Mouse (Mus musculus) gastrocnemius, adult 18-20 months (tissue): ENCODE results near the gene Gm15293. TPM values are rescaled to one million over a fixed set of nuclear protein-coding genes. Genes with fewer than 3 reads are reported as not detected.
"Not testable (repeated sequence)": the region's sequence is repeated elsewhere in the genome, so short reads cannot be mapped to it uniquely, and the experiment has no call there.

ENCODE experiments used
- DNase-seq: peaks from one replicate; pipeline ENCODE4 v3.0.0; 2021; ENCODE audit warnings: low spot score
- long read RNA-seq, 2 experiments: library from polyadenylated mRNA; stranded (forward); transcript quantifications; one replicate each; pipeline ENCODE4 v2.0.0; 2021
- total RNA-seq, 2 experiments: library from RNA; stranded (reverse); gene quantifications; 2 replicates each; pipeline ENCODE4 v1.2.3; 2021

Gene Gm15293
- total RNA-seq = not detected
- long read RNA-seq, experiment 1 = 0 reads
- long read RNA-seq, experiment 2 = 0 reads

DNA sequence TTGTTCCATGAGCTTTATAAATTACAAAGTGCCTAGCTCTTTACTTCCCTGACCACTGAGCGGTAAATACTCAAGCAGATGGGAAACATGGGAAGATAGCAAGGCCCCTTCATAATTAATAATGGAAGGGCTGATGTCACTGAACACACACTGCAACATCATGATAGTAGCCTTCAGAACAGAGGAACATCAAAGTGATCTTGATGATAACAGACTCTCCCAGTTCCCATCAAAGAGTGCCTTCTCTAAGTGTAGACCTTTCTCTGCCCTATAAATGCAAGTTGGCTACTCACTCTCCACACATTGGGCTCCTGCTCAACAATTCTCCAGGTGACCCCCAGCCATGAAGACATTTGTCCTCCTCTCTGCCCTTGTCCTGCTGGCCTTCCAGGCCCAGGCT is at the start of gene Gm15293:
Gene Gm15293 (plus strand): TSS at position 301 of the 400 bp plus-strand sequence.
- DNase-seq = not testable (repeated sequence)

DNA sequence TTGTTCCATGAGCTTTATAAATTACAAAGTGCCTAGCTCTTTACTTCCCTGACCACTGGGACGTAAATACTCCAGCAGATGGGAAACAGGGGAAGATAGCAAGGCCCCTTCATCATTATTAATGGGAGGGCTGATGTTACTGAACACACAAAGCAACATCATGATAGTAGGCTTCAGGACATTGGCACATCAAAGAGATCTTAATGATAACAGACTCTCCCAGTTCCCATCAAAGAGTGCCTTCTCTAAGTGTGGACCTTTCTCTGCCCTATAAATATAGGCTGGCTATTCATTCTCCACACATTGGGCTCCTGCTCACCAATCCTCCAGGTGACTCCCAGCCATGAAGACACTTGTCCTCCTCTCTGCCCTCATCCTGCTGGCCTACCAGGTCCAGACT is 39.4 kb upstream of the Gm15293 start, which contains the start of gene Defa22:
Gene Defa22 (plus strand): TSS at position 301 of the 400 bp plus-strand sequence.
- not testable (repeated sequence) for DNase-seq

DNA sequence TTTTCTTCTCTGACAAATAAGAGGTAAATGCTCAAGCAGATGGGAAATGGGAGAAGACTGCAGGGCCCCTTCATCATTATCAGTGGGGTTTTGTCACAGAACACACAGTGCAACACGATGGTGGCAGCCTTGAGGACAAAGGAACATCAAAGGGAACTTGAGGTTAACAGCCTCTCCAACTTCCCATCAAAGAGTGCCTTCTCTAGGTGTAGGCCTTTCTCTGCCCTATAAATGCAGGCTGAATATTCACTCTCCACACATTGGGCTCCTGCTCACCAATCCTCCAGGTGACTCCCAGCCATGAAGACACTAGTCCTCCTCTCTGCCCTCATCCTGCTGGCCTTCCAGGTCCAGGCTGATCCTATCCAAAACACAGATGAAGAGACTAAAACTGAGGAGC is 10.0 kb upstream of the Gm15293 start, which contains the start of gene Defa31:
Gene Defa31 (plus strand): TSS at position 301 of the 400 bp plus-strand sequence.
- DNase-seq = not testable (repeated sequence)

Other genes with a start within 250 kb of the Gm15293 start
- gene Defa21, start 176.0 kb upstream of the Gm15293 start, total RNA-seq = not detected
- gene Defa23, start 146.5 kb upstream of the Gm15293 start, total RNA-seq = not detected
- not detected for gene Defa35, start 136.5 kb upstream of the Gm15293 start, total RNA-seq
- not detected for gene Defa25, start 117.1 kb upstream of the Gm15293 start, total RNA-seq
- not detected for gene Gm14851, start 105.5 kb upstream of the Gm15293 start, total RNA-seq
- gene Defa30, start 66.9 kb upstream of the Gm15293 start, total RNA-seq = not detected
- not detected for gene Defa22, start 39.3 kb upstream of the Gm15293 start, total RNA-seq
- not detected for gene Defa31, start 9.9 kb upstream of the Gm15293 start, total RNA-seq
- gene Gm15292, start 48.2 kb downstream of the Gm15293 start, total RNA-seq = not detected
- not detected for gene Defa27, start 114.0 kb downstream of the Gm15293 start, total RNA-seq
- not detected for gene Defa29, start 125.5 kb downstream of the Gm15293 start, total RNA-seq
- not detected for gene Defa2, start 177.0 kb downstream of the Gm15293 start, total RNA-seq
- not detected for gene Defa33, start 190.2 kb downstream of the Gm15293 start, total RNA-seq
- not detected for gene Defa36, start 225.8 kb downstream of the Gm15293 start, total RNA-seq